Mouse (Mus musculus): ENCODE results near the gene Camkk1.

DNA sequence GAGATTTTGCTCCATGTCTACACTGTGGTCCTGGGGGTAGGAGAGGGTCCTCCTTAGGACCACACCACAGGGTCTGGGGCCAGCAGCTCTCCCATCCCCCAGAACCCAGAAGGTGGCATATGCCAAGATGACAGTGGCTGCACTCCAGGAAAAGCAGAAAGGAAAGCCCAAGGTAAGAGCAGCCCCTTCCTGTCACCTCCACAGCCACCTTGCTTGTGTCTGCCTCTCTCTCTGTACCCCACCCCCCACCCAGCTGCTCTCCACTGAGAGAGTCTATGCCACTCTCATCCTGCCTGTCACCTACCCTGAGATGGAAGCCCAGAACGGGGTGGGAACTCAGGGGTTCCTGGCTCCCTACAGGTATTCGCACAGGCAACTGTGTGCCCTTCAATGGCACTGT lies 10.0 kb upstream of the Camkk1 start:
- no peak for TF ChIP-seq POLR2A (IDR thresholded peaks at IDR 0.05; ENCODE audit: low read depth, low read length)
- no peak for TF ChIP-seq CTCF (IDR thresholded peaks at IDR 0.05; ENCODE audit: extremely low read depth, insufficient read depth, insufficient read length, insufficient replicate concordance)

Data from spleen, adult 2 months (tissue).